Mouse (Mus musculus): ENCODE measurements around the gene Plxnc1. TPM values are rescaled to one million over a fixed set of nuclear protein-coding genes. Genes with fewer than 3 reads are reported as not detected.

Plxnc1 gene
- total RNA-seq, 4 experiments from 2014 or later: 0.17 to 0.68 (median 0.43) TPM

- no peak for DNase-seq (ENCODE audit: low spot score in 2 of 2)
These were observed 73.5 kb downstream of the Plxnc1 start for GRCm38 (mm10) chr10:94871102-94871501.

GRCm38 (mm10) chr10:94866995-94867856 lies 77.4 kb downstream of the Plxnc1 start:
- no peak for DNase-seq (ENCODE audit: low spot score in 2 of 2)

GRCm38 (mm10) chr10:94865206-94865605 lies 79.4 kb downstream of the Plxnc1 start:
- no peak for DNase-seq (ENCODE audit: low spot score in 2 of 2)

- no peak for DNase-seq (ENCODE audit: low spot score in 2 of 2)
These were observed 80.3 kb downstream of the Plxnc1 start for GRCm38 (mm10) chr10:94864199-94864928.

- DNase-seq (ENCODE audit: low spot score in 2 of 2): no peak
These were observed 81.4 kb downstream of the Plxnc1 start for GRCm38 (mm10) chr10:94863251-94863650.

- no peak for DNase-seq (ENCODE audit: low spot score in 2 of 2)
These were observed 83.8 kb downstream of the Plxnc1 start for GRCm38 (mm10) chr10:94860870-94861269.

GRCm38 (mm10) chr10:94858277-94859033 lies 86.2 kb downstream of the Plxnc1 start:
- DNase-seq (ENCODE audit: low spot score in 2 of 2): no peak

GRCm38 (mm10) chr10:94850565-94850964 lies 94.1 kb downstream of the Plxnc1 start:
- DNase-seq (ENCODE audit: low spot score in 2 of 2): no peak

GRCm38 (mm10) chr10:94849930-94850329 lies 94.7 kb downstream of the Plxnc1 start:
- no peak for DNase-seq (ENCODE audit: low spot score in 2 of 2)

- DNase-seq (ENCODE audit: low spot score in 2 of 2): no peak
These were observed 95.3 kb downstream of the Plxnc1 start for GRCm38 (mm10) chr10:94849360-94849759.

GRCm38 (mm10) chr10:94848344-94848743 lies 96.3 kb downstream of the Plxnc1 start:
- no peak for DNase-seq (ENCODE audit: low spot score in 2 of 2)

- no peak for DNase-seq (ENCODE audit: low spot score in 2 of 2)
These were observed 98.0 kb downstream of the Plxnc1 start for GRCm38 (mm10) chr10:94846501-94847105.

- no peak for DNase-seq (ENCODE audit: low spot score in 2 of 2)
These were observed 99.9 kb downstream of the Plxnc1 start for GRCm38 (mm10) chr10:94844692-94845091.

- DNase-seq (ENCODE audit: low spot score in 2 of 2): no peak
These were observed 108.8 kb downstream of the Plxnc1 start for GRCm38 (mm10) chr10:94835874-94836273.

- DNase-seq (ENCODE audit: low spot score in 2 of 2): peak; percentile 55 to 67
These were observed 115.2 kb downstream of the Plxnc1 start for GRCm38 (mm10) chr10:94829407-94829806.

- no peak for DNase-seq (ENCODE audit: low spot score in 2 of 2)
These were observed 115.9 kb downstream of the Plxnc1 start for GRCm38 (mm10) chr10:94828734-94829230.

- DNase-seq (ENCODE audit: low spot score in 2 of 2): no peak
These were observed 116.5 kb downstream of the Plxnc1 start for GRCm38 (mm10) chr10:94827890-94828733.

- DNase-seq (ENCODE audit: low spot score in 2 of 2): no peak
These were observed 117.3 kb downstream of the Plxnc1 start for GRCm38 (mm10) chr10:94827325-94827724.

- DNase-seq (ENCODE audit: low spot score in 2 of 2): no peak
These were observed 118.2 kb downstream of the Plxnc1 start for GRCm38 (mm10) chr10:94826436-94826835.

- no peak for DNase-seq (ENCODE audit: low spot score in 2 of 2)
These were observed 118.7 kb downstream of the Plxnc1 start for GRCm38 (mm10) chr10:94825951-94826350.

Measured in gastrocnemius, adult 8-10 months (tissue).